In genomic region chr12:30850902-30851301, GRCm38 (mm10) we compare ENCODE assay signal across 11 mouse cellular contexts. TPM values are rescaled to one million over a fixed set of nuclear protein-coding genes. Genes with fewer than 3 reads are reported as not detected.
DNase-seq lines count a peak whose midpoint lies in the region; ATAC-seq lines count a peak whose summit lies in the region.
"Had no signal": no experiment of that assay in that cellular context is flagged by ENCODE, and none has a peak within 500 bp of the region (broad histone marks: within the 10 kb centered on the region; RNA-seq: fewer than 3 reads in every experiment).

No protein-coding gene starts in this region.

- peak; percentile 57; the same call in 1 of the 2 replicates for ATAC-seq in lung, embryonic 16.5 days (ENCODE audit: low read depth)
- ATAC-seq in erythroblast, adult 5-6 weeks (replicated peaks; ENCODE audit: low FRiP score, poor library complexity, severe bottlenecking) = no peak

- H3K4me2 ChIP-seq in lung, embryonic 16.5 days (ENCODE audit: low read depth, low read length) = no peak overlapping the region; the same call in 1 of the 2 replicates
- H3K4me2 ChIP-seq: heart, embryonic 15.5 days had no signal

- no peaks in the 10 kb centered on the region for H3K4me1 ChIP-seq in heart, embryonic 10.5 days
- peaks cover 6% of the 10 kb centered on the region; the same call in 1 of the 2 replicates for H3K4me1 ChIP-seq in lung, embryonic 16.5 days (replicated peaks; ENCODE audit: control insufficient read depth, insufficient read depth, low read length)

- intact Hi-C loops in heart, postnatal 10 days (cut with DNase I) = no loop called here

- 70% methylated on average over 2 of the region's 2 CpGs for WGBS in heart, embryonic 10.5 days
- WGBS in lung, embryonic 16.5 days = 19% methylated on average over 2 of the region's 2 CpGs

- H3K27ac ChIP-seq in heart, embryonic 10.5 days = no peak overlapping the region
- no peak overlapping the region for H3K27ac ChIP-seq in lung, embryonic 16.5 days (ENCODE audit: low read length)
- H3K27ac ChIP-seq: heart, embryonic 15.5 days; liver, embryonic 14.5 days had no signal

- DNase-seq in heart, postnatal 10 days = peak; percentile 38 to 45
- no peak for DNase-seq in heart, embryonic 10.5 days (ENCODE audit: low spot score)
- peak; percentile 24 for DNase-seq in Muller cell, postnatal 12 days (ENCODE audit: inconsistent ontology term)
- peak; percentile 18 for DNase-seq in cerebellum, adult 8-10 months
- DNase-seq in natural killer cell, adult 2 months (ENCODE audit: low spot score in 2 of 2) = no peak
- no peak for DNase-seq in spleen, postnatal 14 days (ENCODE audit: low spot score in 2 of 2)

- no peak overlapping the region for H3K9ac ChIP-seq in lung, embryonic 16.5 days (ENCODE audit: low read length)
- H3K9ac ChIP-seq: heart, embryonic 15.5 days; liver, embryonic 14.5 days had no signal

- H3K4me3 ChIP-seq in heart, embryonic 10.5 days = no peak overlapping the region
- no peak overlapping the region for H3K4me3 ChIP-seq in lung, embryonic 16.5 days (ENCODE audit: low read length)
- H3K4me3 ChIP-seq: heart, embryonic 15.5 days had no signal

- H3K36me3 ChIP-seq in heart, embryonic 10.5 days = no peaks in the 10 kb centered on the region
- no peaks in the 10 kb centered on the region for H3K36me3 ChIP-seq in lung, embryonic 16.5 days (ENCODE audit: control insufficient read depth, insufficient read depth, low read length)
- H3K36me3 ChIP-seq: heart, embryonic 15.5 days had no signal

- no peaks in the 10 kb centered on the region for H3K27me3 ChIP-seq in heart, embryonic 10.5 days (ENCODE audit: insufficient read depth, poor library complexity, severe bottlenecking)
- no peaks in the 10 kb centered on the region for H3K27me3 ChIP-seq in lung, embryonic 16.5 days (ENCODE audit: control insufficient read depth, insufficient read depth, low read depth, low read length)
- H3K27me3 ChIP-seq: heart, embryonic 15.5 days had no signal

- no peaks in the 10 kb centered on the region for H3K9me3 ChIP-seq in heart, embryonic 10.5 days
- H3K9me3 ChIP-seq in lung, embryonic 16.5 days (ENCODE audit: control insufficient read depth, low read length) = no peaks in the 10 kb centered on the region
- H3K9me3 ChIP-seq: heart, embryonic 15.5 days had no signal

RNA-seq across cellular contexts. Expression of gene Alkal2, which starts 33.2 kb away (rescaled TPM):
- under 1 TPM; 0.34 to 0.35 TPM for total RNA-seq in heart, postnatal 10 days (2021)
- polyA plus RNA-seq in heart, embryonic 10.5 days (2016; fragmentation: Nextera tagmentation; extraction: Ambion mirVana) = 0.10 TPM in 1 of 2 replicates, not detected in the other
- 0.25 and 0.26 TPM in 2 replicates for polyA plus RNA-seq in lung, embryonic 16.5 days (2015; fragmentation: Nextera tagmentation; extraction: Ambion mirVana)
- not detected in 2 replicates for total RNA-seq in erythroblast, adult 5-6 weeks (2015; ENCODE audit: low replicate concordance)
- not detected in 2 replicates for total RNA-seq in erythroblast, adult 5-6 weeks (2017; ENCODE audit: low replicate concordance)
- total RNA-seq: ES-E14 had no signal
- polyA plus RNA-seq: liver, embryonic 14.5 days had no signal

Comparison
In these comparisons a context has a peak if more than half of its experiments do, and no peak if none do; other contexts are left out.
1. DNase-seq: peak in heart, postnatal 10 days (2 of 2), Muller cell, postnatal 12 days (single experiment) and cerebellum, adult 8-10 months (single experiment); none in heart, embryonic 10.5 days (single experiment), natural killer cell, adult 2 months (0 of 2) and spleen, postnatal 14 days (0 of 2).